Mouse (Mus musculus) MEL (cell line): ENCODE results near the gene Spock1.

Experiments
- CTCF ChIP-seq, 3 experiments: IDR thresholded peaks in 2 of 3; conservative IDR thresholded peaks in 1 of 3; 2 replicates each; pipeline ENCODE4 v1.5.1; 2011 to 2012; ENCODE audit warnings: low read length in 3 of 3, low read depth in 2 of 3, mild to moderate bottlenecking in 2 of 3, improper control_type of control experiment in 1 of 3, inconsistent platforms in 1 of 3, mixed read lengths in 1 of 3, moderate library complexity in 1 of 3; ENCODE audit not compliant: control insufficient read depth in 1 of 3, insufficient read depth in 1 of 3, poor library complexity in 1 of 3, severe bottlenecking in 1 of 3
- ELF1 ChIP-seq: IDR thresholded peaks from 2 replicates; pipeline ENCODE4 v1.6.1; 2014; ENCODE audit warnings: low read depth, mild to moderate bottlenecking, inconsistent platforms, low read length, improper control_type of control experiment, moderate library complexity
- GATA1 ChIP-seq: IDR thresholded peaks from 2 replicates; pipeline ENCODE4 v1.6.1; 2011; ENCODE audit warnings: low read depth, low read length, improper control_type of control experiment
- MAFK ChIP-seq: IDR thresholded peaks from 2 replicates; pipeline ENCODE4 v1.6.1; 2011; ENCODE audit warnings: low read depth, mild to moderate bottlenecking, low read length, improper control_type of control experiment, borderline replicate concordance
- MAX ChIP-seq: IDR thresholded peaks from 2 replicates; pipeline ENCODE4 v1.6.1; 2011; ENCODE audit warnings: low read length, improper control_type of control experiment
- MEF2A ChIP-seq: IDR thresholded peaks from 2 replicates; pipeline ENCODE4 v1.6.1; 2014; ENCODE audit warnings: low read depth, mild to moderate bottlenecking, inconsistent platforms, low read length, improper control_type of control experiment; ENCODE audit not compliant: poor library complexity, insufficient replicate concordance, severe bottlenecking; ENCODE audit errors: extremely low read depth
- MYC ChIP-seq: IDR thresholded peaks from 2 replicates; pipeline ENCODE4 v1.6.1; 2011; ENCODE audit warnings: low read depth, mild to moderate bottlenecking, low read length, improper control_type of control experiment, moderate library complexity
- NRF1 ChIP-seq: IDR thresholded peaks from 2 replicates; pipeline ENCODE4 v1.6.1; 2014; ENCODE audit warnings: low read depth, mild to moderate bottlenecking, inconsistent platforms, low read length, improper control_type of control experiment, moderate library complexity; ENCODE audit not compliant: poor library complexity, insufficient read depth, severe bottlenecking
- POLR2A ChIP-seq, 2 experiments: IDR thresholded peaks; 2 replicates each; pipeline ENCODE4 v1.6.1; 2011 to 2012; ENCODE audit warnings: low read length in 2 of 2, mild to moderate bottlenecking in 2 of 2, control low read depth in 1 of 2, improper control_type of control experiment in 1 of 2, low read depth in 1 of 2, moderate library complexity in 1 of 2; ENCODE audit not compliant: control insufficient read depth in 1 of 2, insufficient read depth in 1 of 2, poor library complexity in 1 of 2
- POLR2AphosphoS2 ChIP-seq: IDR thresholded peaks from 2 replicates; pipeline ENCODE4 v1.6.1; 2011; ENCODE audit warnings: low read length, improper control_type of control experiment
- TBP ChIP-seq: IDR thresholded peaks from 2 replicates; pipeline ENCODE4 v1.8.0; 2011; ENCODE audit warnings: low read depth, low read length, improper control_type of control experiment
- UBTF ChIP-seq: IDR thresholded peaks from 2 replicates; pipeline ENCODE4 v1.6.1; 2012; ENCODE audit warnings: low read depth, mild to moderate bottlenecking, inconsistent platforms, low read length, improper control_type of control experiment, moderate library complexity, borderline replicate concordance; ENCODE audit not compliant: insufficient read depth

GRCm38 (mm10) chr13:57595032-57595760 is 312.9 kb downstream of the Spock1 start:
- no peak for TF ChIP-seq NRF1
- no peak for TF ChIP-seq POLR2AphosphoS2
- TF ChIP-seq MAX = no peak
- no peak for TF ChIP-seq POLR2A (IDR thresholded peaks at IDR 0.05; ENCODE audit: control insufficient read depth in 1 of 2, insufficient read depth in 1 of 2, low read depth in 1 of 2, low read length in 2 of 2, poor library complexity in 1 of 2)
- no peak for TF ChIP-seq CTCF (IDR thresholded peaks at IDR 0.05 in 2 of 3, conservative IDR thresholded peaks at IDR 0.05 in 1 of 3; ENCODE audit: control insufficient read depth in 1 of 3, insufficient read depth in 1 of 3, low read depth in 2 of 3, low read length in 3 of 3, poor library complexity in 1 of 3, severe bottlenecking in 1 of 3)
- TF ChIP-seq UBTF = no peak
- TF ChIP-seq GATA1 = no peak
- TF ChIP-seq MAFK = no peak
- no peak for TF ChIP-seq MEF2A
- TF ChIP-seq TBP = no peak
- no peak for TF ChIP-seq MYC
- TF ChIP-seq ELF1 = no peak
